Mouse (Mus musculus) stomach, embryonic 16.5 days (tissue): ENCODE measurements around the gene Vdr. TPM values are rescaled to one million over a fixed set of nuclear protein-coding genes. Genes with fewer than 3 reads are reported as not detected.

Experiments
- ATAC-seq: fragments of 200-750 bp; cut with Nextera tagmentation; 2 replicates; pipeline ENCODE4 v1.8.0; 2017; ENCODE audit warnings: moderate number of reproducible peaks, moderate TSS enrichment; ENCODE audit not compliant: insufficient read depth, low FRiP score
- H3K27ac ChIP-seq: fragments of 300-500 bp; sonication (generic); 2 replicates; pipeline ENCODE4 v1.5.1; 2014; ENCODE audit warnings: low read length
- H3K27me3 ChIP-seq: fragments of 300-500 bp; sonication (generic); 2 replicates; pipeline ENCODE4 v1.6.1; 2014; ENCODE audit warnings: low read length, control low read depth, mixed read lengths; ENCODE audit not compliant: control insufficient read depth, insufficient read depth
- H3K36me3 ChIP-seq: fragments of 300-500 bp; sonication (generic); 2 replicates; pipeline ENCODE4 v1.6.1; 2014; ENCODE audit warnings: low read length; ENCODE audit not compliant: control insufficient read depth, insufficient read depth
- H3K4me1 ChIP-seq: fragments of 300-500 bp; sonication (generic); 2 replicates; pipeline ENCODE4 v1.6.1; 2014; ENCODE audit warnings: low read length, control low read depth, mixed read lengths; ENCODE audit not compliant: control insufficient read depth, insufficient read depth
- H3K4me2 ChIP-seq: fragments of 300-500 bp; sonication (generic); 2 replicates; pipeline ENCODE4 v1.6.1; 2014; ENCODE audit warnings: low read depth, low read length, mixed read lengths
- H3K4me3 ChIP-seq: fragments of 300-500 bp; sonication (generic); replicated peaks from 2 replicates; pipeline ENCODE4 v1.5.1; 2014; ENCODE audit warnings: mild to moderate bottlenecking, low read length
- H3K9ac ChIP-seq: fragments of 300-500 bp; sonication (generic); 2 replicates; pipeline ENCODE4 v1.6.1; 2014; ENCODE audit warnings: low read length
- H3K9me3 ChIP-seq: fragments of 300-500 bp; sonication (generic); replicated peaks from 2 replicates; pipeline ENCODE4 v1.6.1; 2016; ENCODE audit warnings: low read length, control low read depth; ENCODE audit not compliant: control insufficient read depth
- WGBS: fragments of 180-500 bp; shearing (Covaris S2); extraction: QIAGEN DNeasy Blood & Tissue Kit; methylation state at CpG from one replicate; pipeline ENCODE4 v1.1.7; 2014; 5-methylcytosine and 5-hydroxymethylcytosine counted together
- polyA plus RNA-seq: library from polyadenylated mRNA; unstranded; fragments of >200 nt; fragmentation: Nextera tagmentation; extraction: Ambion mirVana; gene quantifications from 2 replicates; pipeline ENCODE4 v1.2.1, GENCODE M21; 2015

The Vdr gene
- polyA plus RNA-seq, 1 experiment from 2014 or later: 2.3 TPM

DNA sequence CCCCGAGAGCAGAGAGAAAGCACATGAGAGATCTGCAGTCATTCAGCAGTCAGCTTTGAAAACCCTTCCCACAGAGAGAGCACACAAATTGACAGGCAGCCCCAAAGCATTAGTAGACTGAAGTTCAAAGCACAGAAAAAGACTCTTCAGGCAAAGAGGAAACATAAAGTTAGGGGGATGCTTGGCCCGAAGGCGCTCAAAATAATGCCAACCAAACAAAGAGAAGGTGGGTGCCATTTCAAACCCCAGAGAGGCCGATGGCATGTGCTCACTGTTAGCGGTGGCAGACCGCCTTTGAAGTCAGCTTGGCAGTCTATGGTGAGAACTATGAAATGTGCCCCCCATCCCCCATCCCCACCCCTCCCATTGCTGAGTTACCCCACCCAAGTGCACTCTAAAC, 68.4 kb downstream of the Vdr start:
- Histone ChIP-seq H3K27me3 (no peaks in the 10 kb centered on the region), H3K4me3 (no peak overlapping the region), H3K9me3 (no peaks in the 10 kb centered on the region), H3K9ac (no peak overlapping the region), H3K4me1 (peaks cover 27% of the 10 kb centered on the region), H3K27ac (no peak overlapping the region), H3K36me3 (no peaks in the 10 kb centered on the region), H3K4me2 (no peak overlapping the region)
- no peak for ATAC-seq
- 86% methylated on average over 6 of the region's 6 CpGs for WGBS

DNA sequence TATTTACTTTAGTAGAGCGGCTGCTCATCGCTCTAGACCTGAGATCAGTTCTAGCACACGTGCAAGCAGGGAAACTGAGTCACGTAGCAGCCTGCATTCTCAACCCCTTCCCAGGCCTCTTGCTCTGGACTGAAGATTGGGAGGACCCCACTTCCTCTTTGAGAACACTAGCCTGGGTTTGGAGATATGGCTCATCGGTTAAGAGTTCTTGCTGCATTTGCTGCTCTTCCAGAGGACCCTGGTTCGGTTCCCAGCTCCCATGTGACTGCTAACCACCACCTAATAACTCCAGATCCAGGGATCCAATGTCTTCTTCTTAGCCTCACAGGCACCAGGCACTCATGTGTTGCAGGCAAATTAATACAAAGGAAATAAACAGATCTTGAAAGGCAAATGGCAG, 69.0 kb downstream of the Vdr start:
- Histone ChIP-seq H3K4me3 (no peak overlapping the region), H3K27ac (no peak overlapping the region), H3K4me2 (no peak overlapping the region), H3K9ac (no peak overlapping the region), H3K36me3 (no peaks in the 10 kb centered on the region), H3K4me1 (peaks cover 31% of the 10 kb centered on the region), H3K27me3 (no peaks in the 10 kb centered on the region), H3K9me3 (no peaks in the 10 kb centered on the region)
- no peak for ATAC-seq
- 93% methylated on average over 6 of the region's 6 CpGs for WGBS

DNA sequence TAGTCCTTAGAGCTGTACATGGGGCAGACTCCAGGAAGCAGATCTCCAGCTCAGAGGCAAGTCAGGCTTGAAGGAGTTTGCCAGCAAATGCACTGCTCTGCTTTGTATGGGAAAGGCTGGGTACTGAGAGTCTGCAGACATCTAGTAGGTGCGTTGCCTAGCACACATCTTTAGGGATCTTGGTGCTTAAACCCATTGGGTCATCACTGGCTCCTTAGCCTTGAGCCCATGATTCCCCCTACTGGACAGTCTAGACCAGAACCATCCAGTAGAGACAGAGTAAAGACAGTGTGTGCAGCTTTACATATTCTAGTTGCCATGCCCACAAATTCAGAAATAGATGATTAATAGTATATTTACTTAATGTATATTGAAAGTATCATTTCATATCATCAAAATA, 69.6 kb downstream of the Vdr start:
- no peak overlapping the region for H3K4me2 ChIP-seq
- no peaks in the 10 kb centered on the region for H3K36me3 ChIP-seq
- WGBS: 88% methylated on average over 1 of the region's 1 CpGs
- no peak overlapping the region for H3K9ac ChIP-seq
- no peak overlapping the region for H3K4me3 ChIP-seq
- no peaks in the 10 kb centered on the region for H3K9me3 ChIP-seq
- peaks cover 31% of the 10 kb centered on the region for H3K4me1 ChIP-seq
- peak overlapping the region; percentile 77 for H3K27ac ChIP-seq
- no peaks in the 10 kb centered on the region for H3K27me3 ChIP-seq
- no peak for ATAC-seq

DNA sequence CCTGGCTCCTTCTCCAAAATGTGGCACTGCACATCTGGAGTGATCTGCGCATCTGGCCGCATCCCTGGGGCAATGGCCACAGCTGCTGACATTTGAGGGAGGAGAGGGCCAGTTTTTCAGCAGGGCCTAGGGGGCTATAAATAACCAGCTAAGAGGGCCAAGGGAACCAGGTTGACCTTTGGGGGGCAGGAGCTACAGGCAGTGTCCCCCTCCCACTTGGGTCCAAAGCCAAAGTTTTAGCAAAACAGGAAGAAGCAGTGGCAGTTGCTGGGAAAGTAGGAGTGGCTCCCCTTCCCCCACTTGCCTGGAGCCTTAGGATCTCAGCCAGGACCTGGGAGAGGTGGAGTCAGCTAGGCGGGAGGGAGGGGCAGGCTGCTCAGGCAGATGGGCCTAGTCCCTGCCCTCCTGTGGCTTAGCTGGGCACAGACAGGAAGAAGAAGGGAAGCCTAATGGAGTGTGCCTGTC, 70.4 kb downstream of the Vdr start:
- Histone ChIP-seq H3K36me3 (no peaks in the 10 kb centered on the region), H3K4me1 (peaks cover 31% of the 10 kb centered on the region), H3K27ac (peak overlapping the region; percentile 77), H3K27me3 (no peaks in the 10 kb centered on the region), H3K9me3 (no peaks in the 10 kb centered on the region), H3K4me3 (no peak overlapping the region), H3K4me2 (no peak overlapping the region), H3K9ac (0 out of 2 replicates have a peak overlapping the region, but pooled peaks have one; percentile 14)
- peak; percentile 76 for ATAC-seq
- WGBS: 32% methylated on average over 3 of the region's 3 CpGs

DNA sequence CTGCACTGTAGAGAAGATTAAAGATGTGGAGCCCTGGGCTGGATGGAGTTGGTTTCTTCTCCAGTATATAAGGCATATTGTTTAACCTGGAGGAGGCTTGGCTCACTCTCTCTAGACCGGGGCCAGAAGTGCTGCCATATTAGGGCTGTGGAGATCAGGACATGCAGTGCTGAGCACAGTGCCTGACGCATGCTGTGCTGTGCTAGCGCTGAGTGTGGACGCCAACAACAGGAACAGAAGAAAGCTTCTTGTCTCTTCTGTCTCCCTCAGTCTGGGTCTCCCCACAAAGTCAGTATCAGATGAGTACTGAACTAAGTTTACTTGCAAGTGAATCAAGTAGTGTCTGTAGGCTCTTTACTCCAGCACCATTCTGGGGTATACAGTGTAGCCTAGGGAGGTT, 71.0 kb downstream of the Vdr start:
- peaks cover 31% of the 10 kb centered on the region for H3K4me1 ChIP-seq
- H3K27me3 ChIP-seq: no peaks in the 10 kb centered on the region
- ATAC-seq: no peak
- no peak overlapping the region for H3K4me3 ChIP-seq
- no peak overlapping the region for H3K4me2 ChIP-seq
- H3K9ac ChIP-seq: 0 out of 2 replicates have a peak overlapping the region, but pooled peaks have one; percentile 14
- H3K9me3 ChIP-seq: no peaks in the 10 kb centered on the region
- 79% methylated on average over 4 of the region's 4 CpGs for WGBS
- peak overlapping the region; percentile 77 for H3K27ac ChIP-seq
- H3K36me3 ChIP-seq: no peaks in the 10 kb centered on the region

DNA sequence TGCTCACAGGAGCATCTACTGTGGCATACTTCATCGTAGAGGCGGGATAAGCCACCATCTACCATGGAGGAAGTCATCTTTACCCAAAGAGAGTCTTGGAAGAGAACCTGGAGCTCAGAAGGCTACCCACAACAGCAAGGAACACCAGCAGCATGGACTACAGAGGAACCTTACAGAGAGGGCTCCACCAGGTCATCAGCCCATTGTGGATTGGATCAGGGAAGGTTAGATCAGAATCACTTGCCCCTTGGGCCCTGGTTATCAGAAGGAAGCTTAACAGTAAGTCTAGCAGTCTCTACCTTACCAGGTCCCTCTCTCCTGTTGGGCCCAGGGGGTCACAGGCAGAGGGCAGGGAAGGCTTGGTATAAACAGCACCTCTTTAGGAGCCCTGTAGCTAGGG, 71.4 kb downstream of the Vdr start:
- no peak overlapping the region for H3K4me2 ChIP-seq
- 91% methylated on average over 2 of the region's 2 CpGs for WGBS
- no peak for ATAC-seq
- peaks cover 31% of the 10 kb centered on the region for H3K4me1 ChIP-seq
- H3K36me3 ChIP-seq: no peaks in the 10 kb centered on the region
- H3K27me3 ChIP-seq: no peaks in the 10 kb centered on the region
- H3K27ac ChIP-seq: peak overlapping the region; percentile 77; the same call in 1 of the 2 replicates
- no peak overlapping the region for H3K9ac ChIP-seq
- H3K9me3 ChIP-seq: no peaks in the 10 kb centered on the region
- H3K4me3 ChIP-seq: no peak overlapping the region

DNA sequence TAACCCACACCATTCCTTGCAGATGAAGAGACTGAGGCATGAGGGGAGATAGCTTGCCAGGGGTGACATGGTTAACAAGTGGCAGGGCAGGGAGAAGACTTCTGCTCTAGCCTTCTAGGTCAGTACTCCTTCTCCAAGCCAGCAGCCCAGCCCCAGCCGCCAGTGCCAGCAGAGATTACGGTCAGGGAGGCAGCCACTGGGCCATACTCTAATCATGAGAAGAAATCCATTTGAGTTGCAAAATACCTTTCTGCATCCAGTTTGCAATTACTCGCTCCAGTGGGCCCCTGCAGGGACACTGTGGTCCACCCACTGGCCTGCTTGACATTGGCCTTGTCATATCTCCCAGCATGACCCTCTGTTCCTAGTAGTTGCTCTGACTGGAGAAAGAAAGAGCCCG, 72.0 kb downstream of the Vdr start:
- no peak for ATAC-seq
- H3K27me3 ChIP-seq: no peaks in the 10 kb centered on the region
- no peaks in the 10 kb centered on the region for H3K36me3 ChIP-seq
- H3K9me3 ChIP-seq: no peaks in the 10 kb centered on the region
- H3K4me3 ChIP-seq: no peak overlapping the region
- 75% methylated on average over 4 of the region's 4 CpGs for WGBS
- no peak overlapping the region for H3K9ac ChIP-seq
- peaks cover 31% of the 10 kb centered on the region for H3K4me1 ChIP-seq
- H3K27ac ChIP-seq: no peak overlapping the region; the same call in 1 of the 2 replicates
- H3K4me2 ChIP-seq: no peak overlapping the region

DNA sequence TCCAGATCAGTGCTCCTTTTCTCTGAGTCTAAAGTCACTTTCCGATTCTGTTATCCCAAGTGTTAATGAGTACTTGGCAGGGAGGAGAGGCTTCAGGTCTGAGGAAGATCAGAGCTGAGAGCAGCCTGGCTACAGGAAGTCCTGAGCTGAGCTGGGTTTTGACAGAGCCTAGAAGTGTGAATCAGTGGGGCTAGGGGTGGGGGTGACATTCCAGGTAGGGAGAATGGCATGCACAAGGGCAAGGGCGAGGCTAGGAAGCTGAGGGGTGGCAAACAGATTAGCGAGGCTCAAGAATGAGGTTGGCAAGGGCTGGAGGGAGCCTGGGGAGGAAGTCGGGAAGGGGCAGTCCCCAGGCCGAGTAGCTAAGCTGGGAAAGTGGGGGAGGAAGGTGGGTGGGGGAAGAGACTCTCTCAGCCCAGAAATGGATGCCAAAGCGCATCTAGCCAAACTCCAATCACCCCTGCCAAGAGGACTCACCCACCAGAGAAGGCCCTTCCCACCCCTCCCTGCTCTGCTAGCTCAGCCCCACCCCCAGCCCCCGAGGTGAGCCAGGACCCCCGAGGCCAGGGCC, 72.9 kb downstream of the Vdr start:
- Histone ChIP-seq H3K36me3 (no peaks in the 10 kb centered on the region), H3K4me1 (peaks cover 31% of the 10 kb centered on the region), H3K9me3 (no peaks in the 10 kb centered on the region), H3K27me3 (no peaks in the 10 kb centered on the region), H3K4me2 (no peak overlapping the region), H3K27ac (peak overlapping the region; percentile 52; the same call in 1 of the 2 replicates), H3K4me3 (no peak overlapping the region), H3K9ac (no peak overlapping the region)
- ATAC-seq: peak; percentile 31; the same call in 1 of the 2 replicates
- WGBS: 19% methylated on average over 8 of the region's 8 CpGs

DNA sequence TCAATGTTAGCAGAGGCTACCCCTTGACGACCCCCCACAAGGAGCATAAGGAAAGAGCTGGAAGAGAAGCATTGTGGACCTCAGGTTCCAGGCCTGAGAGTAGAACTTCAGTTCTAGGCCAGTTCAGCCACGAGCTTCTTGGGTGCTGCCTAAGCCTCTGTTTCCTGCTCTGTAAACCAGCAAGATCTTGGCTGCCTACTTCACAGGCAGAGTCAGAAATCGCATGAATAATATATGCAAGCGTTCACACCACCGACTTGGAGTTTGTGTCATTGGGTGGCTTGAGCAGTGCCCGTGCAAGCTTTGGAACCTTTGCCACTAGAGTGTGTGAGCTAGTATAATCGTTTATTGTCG, 73.6 kb downstream of the Vdr start:
- 52% methylated on average over 8 of the region's 8 CpGs for WGBS
- no peaks in the 10 kb centered on the region for H3K9me3 ChIP-seq
- ATAC-seq: no peak
- no peaks in the 10 kb centered on the region for H3K36me3 ChIP-seq
- H3K27ac ChIP-seq: no peak overlapping the region
- no peaks in the 10 kb centered on the region for H3K27me3 ChIP-seq
- H3K9ac ChIP-seq: no peak overlapping the region
- no peak overlapping the region for H3K4me2 ChIP-seq
- H3K4me3 ChIP-seq: no peak overlapping the region
- H3K4me1 ChIP-seq: peaks cover 37% of the 10 kb centered on the region
